Mouse (Mus musculus) MEL (cell line): ENCODE data around the gene Etfdh. TPM values are rescaled to one million over a fixed set of nuclear protein-coding genes. Genes with fewer than 3 reads are reported as not detected.

Source experiments
- DNase-seq: peaks from one replicate; pipeline ENCODE4 v3.0.0; 2011; ENCODE audit warnings: low read depth, low spot score
- H3K27ac ChIP-seq: 2 replicates; pipeline ENCODE4 v1.5.1; 2012; ENCODE audit warnings: low read depth, mild to moderate bottlenecking, control low read depth, low read length, moderate library complexity; ENCODE audit not compliant: control insufficient read depth
- H3K27me3 ChIP-seq, 2 experiments: fragments of 150-350 bp in 1 of 2; sonication (generic) in 1 of 2; 2 replicates each; pipeline ENCODE4 v1.6.1; 2012; ENCODE audit warnings: low read length in 2 of 2, mild to moderate bottlenecking in 2 of 2, improper control_type of control experiment in 1 of 2, moderate library complexity in 1 of 2; ENCODE audit not compliant: insufficient read depth in 2 of 2, control insufficient read depth in 1 of 2
- H3K36me3 ChIP-seq, 2 experiments: 2 replicates each; pipeline ENCODE4 v1.6.1; 2012 to 2014; ENCODE audit warnings: low read length in 2 of 2, improper control_type of control experiment in 1 of 2, inconsistent platforms in 1 of 2, mild to moderate bottlenecking in 1 of 2; ENCODE audit not compliant: insufficient read depth in 2 of 2, control insufficient read depth in 1 of 2
- H3K4me1 ChIP-seq, 2 experiments: fragments of 150-350 bp in 1 of 2; sonication (generic) in 1 of 2; 2 replicates each; pipeline ENCODE4 v1.6.1; 2012; ENCODE audit warnings: low read length in 2 of 2, improper control_type of control experiment in 1 of 2, mild to moderate bottlenecking in 1 of 2; ENCODE audit not compliant: insufficient read depth in 2 of 2, control insufficient read depth in 1 of 2
- H3K4me3 ChIP-seq, 2 experiments: fragments of 150-350 bp in 1 of 2; sonication (generic) in 1 of 2; 2 replicates each; pipeline ENCODE4 v1.5.1; 2012; ENCODE audit warnings: low read depth in 2 of 2, low read length in 2 of 2, mild to moderate bottlenecking in 2 of 2, moderate library complexity in 2 of 2, control low read depth in 1 of 2, improper control_type of control experiment in 1 of 2; ENCODE audit not compliant: control insufficient read depth in 1 of 2, insufficient read depth in 1 of 2
- H3K79me2 ChIP-seq: 2 replicates; pipeline ENCODE4 v1.6.1; 2012; ENCODE audit warnings: mild to moderate bottlenecking, low read length, moderate library complexity; ENCODE audit not compliant: control insufficient read depth, poor library complexity, insufficient read depth
- H3K9ac ChIP-seq: 2 replicates; pipeline ENCODE4 v1.6.1; 2012; ENCODE audit warnings: low read depth, mild to moderate bottlenecking, control low read depth, low read length, moderate library complexity; ENCODE audit not compliant: control insufficient read depth, poor library complexity, severe bottlenecking
- H3K9me3 ChIP-seq: fragments of 150-350 bp; sonication (generic); replicated peaks from 2 replicates; pipeline ENCODE4 v1.6.1; 2012; ENCODE audit warnings: mild to moderate bottlenecking, low read length, improper control_type of control experiment, moderate library complexity; ENCODE audit not compliant: insufficient read depth
- BHLHE40 ChIP-seq: IDR thresholded peaks from 2 replicates; pipeline ENCODE4 v1.6.1; 2012; ENCODE audit warnings: low read depth, mild to moderate bottlenecking, inconsistent platforms, low read length, improper control_type of control experiment, borderline replicate concordance
- CHD1 ChIP-seq: IDR thresholded peaks from 2 replicates; pipeline ENCODE4 v1.6.1; 2012; ENCODE audit warnings: low read depth, mild to moderate bottlenecking, inconsistent platforms, low read length, improper control_type of control experiment
- CHD2 ChIP-seq: IDR thresholded peaks from 2 replicates; pipeline ENCODE4 v1.6.1; 2011; ENCODE audit warnings: low read length, improper control_type of control experiment
- CTCF ChIP-seq, 3 experiments: IDR thresholded peaks in 2 of 3; conservative IDR thresholded peaks in 1 of 3; 2 replicates each; pipeline ENCODE4 v1.5.1; 2011 to 2012; ENCODE audit warnings: low read length in 3 of 3, low read depth in 2 of 3, mild to moderate bottlenecking in 2 of 3, improper control_type of control experiment in 1 of 3, inconsistent platforms in 1 of 3, mixed read lengths in 1 of 3, moderate library complexity in 1 of 3; ENCODE audit not compliant: control insufficient read depth in 1 of 3, insufficient read depth in 1 of 3, poor library complexity in 1 of 3, severe bottlenecking in 1 of 3
- ETS1 ChIP-seq: IDR thresholded peaks from 2 replicates; pipeline ENCODE4 v1.6.1; 2012; ENCODE audit warnings: low read depth, mild to moderate bottlenecking, inconsistent platforms, low read length, improper control_type of control experiment, moderate library complexity
- GABPA ChIP-seq: IDR thresholded peaks from 2 replicates; pipeline ENCODE4 v1.6.1; 2012; ENCODE audit warnings: low read depth, mild to moderate bottlenecking, inconsistent platforms, low read length, improper control_type of control experiment, moderate library complexity
- KAT2A ChIP-seq: conservative IDR thresholded peaks from 2 replicates; pipeline ENCODE4 v1.6.1; 2012; ENCODE audit warnings: low read depth, low read length, improper control_type of control experiment, inconsistent platforms
- MAFK ChIP-seq: IDR thresholded peaks from 2 replicates; pipeline ENCODE4 v1.6.1; 2011; ENCODE audit warnings: low read depth, mild to moderate bottlenecking, low read length, improper control_type of control experiment, borderline replicate concordance
- MAX ChIP-seq: IDR thresholded peaks from 2 replicates; pipeline ENCODE4 v1.6.1; 2011; ENCODE audit warnings: low read length, improper control_type of control experiment
- MAZ ChIP-seq: IDR thresholded peaks from 2 replicates; pipeline ENCODE4 v1.6.1; 2012; ENCODE audit warnings: low read depth, mild to moderate bottlenecking, inconsistent platforms, low read length, improper control_type of control experiment
- MEF2A ChIP-seq: IDR thresholded peaks from 2 replicates; pipeline ENCODE4 v1.6.1; 2014; ENCODE audit warnings: low read depth, mild to moderate bottlenecking, inconsistent platforms, low read length, improper control_type of control experiment; ENCODE audit not compliant: poor library complexity, insufficient replicate concordance, severe bottlenecking; ENCODE audit errors: extremely low read depth
- MXI1 ChIP-seq: IDR thresholded peaks from 2 replicates; pipeline ENCODE4 v1.6.1; 2011; ENCODE audit warnings: mild to moderate bottlenecking, low read depth, low read length, improper control_type of control experiment
- MYC ChIP-seq: IDR thresholded peaks from 2 replicates; pipeline ENCODE4 v1.6.1; 2011; ENCODE audit warnings: low read depth, mild to moderate bottlenecking, low read length, improper control_type of control experiment, moderate library complexity
- NRF1 ChIP-seq: IDR thresholded peaks from 2 replicates; pipeline ENCODE4 v1.6.1; 2014; ENCODE audit warnings: low read depth, mild to moderate bottlenecking, inconsistent platforms, low read length, improper control_type of control experiment, moderate library complexity; ENCODE audit not compliant: poor library complexity, insufficient read depth, severe bottlenecking
- POLR2A ChIP-seq, 2 experiments: IDR thresholded peaks; 2 replicates each; pipeline ENCODE4 v1.6.1; 2011 to 2012; ENCODE audit warnings: low read length in 2 of 2, mild to moderate bottlenecking in 2 of 2, control low read depth in 1 of 2, improper control_type of control experiment in 1 of 2, low read depth in 1 of 2, moderate library complexity in 1 of 2; ENCODE audit not compliant: control insufficient read depth in 1 of 2, insufficient read depth in 1 of 2, poor library complexity in 1 of 2
- POLR2AphosphoS2 ChIP-seq: IDR thresholded peaks from 2 replicates; pipeline ENCODE4 v1.6.1; 2011; ENCODE audit warnings: low read length, improper control_type of control experiment
- POLR2AphosphoS5 ChIP-seq: IDR thresholded peaks from 2 replicates; pipeline ENCODE4 v1.6.1; 2012; ENCODE audit warnings: low read depth, borderline replicate concordance, mild to moderate bottlenecking, inconsistent platforms, low read length, moderate library complexity, mixed read lengths
- SMC3 ChIP-seq: IDR thresholded peaks from 2 replicates; pipeline ENCODE4 v1.6.1; 2011; ENCODE audit warnings: low read depth, low read length, improper control_type of control experiment
- TCF12 ChIP-seq: IDR thresholded peaks from 2 replicates; pipeline ENCODE4 v1.6.1; 2014; ENCODE audit warnings: low read depth, mild to moderate bottlenecking, inconsistent platforms, low read length, improper control_type of control experiment, moderate library complexity
- UBTF ChIP-seq: IDR thresholded peaks from 2 replicates; pipeline ENCODE4 v1.6.1; 2012; ENCODE audit warnings: low read depth, mild to moderate bottlenecking, inconsistent platforms, low read length, improper control_type of control experiment, moderate library complexity, borderline replicate concordance; ENCODE audit not compliant: insufficient read depth
- ZC3H11A ChIP-seq: IDR thresholded peaks from 2 replicates; pipeline ENCODE4 v1.6.1; 2012; ENCODE audit warnings: low read depth, mild to moderate bottlenecking, inconsistent platforms, low read length, improper control_type of control experiment
- ZKSCAN1 ChIP-seq: IDR thresholded peaks from 2 replicates; pipeline ENCODE4 v1.6.1; 2012; ENCODE audit warnings: low read depth, mild to moderate bottlenecking, inconsistent platforms, low read length, improper control_type of control experiment, moderate library complexity
- polyA plus RNA-seq, 2 experiments: library from polyadenylated mRNA; stranded (reverse) in 1 of 2; unstranded in 1 of 2; fragments of >175 nt in 1 of 2; fragments of >200 nt in 1 of 2; gene quantifications; 2 replicates each; pipeline versions ENCODE4 v1.2.1 to v1.2.4; 2012; ENCODE audit warnings: low replicate concordance in 2 of 2, low read depth in 1 of 2; ENCODE audit not compliant: insufficient read length in 2 of 2, insufficient read depth in 1 of 2, missing spikeins in 1 of 2
- total RNA-seq: library from RNA; depleted of rRNA; stranded (reverse); fragments of 300-350 nt; gene quantifications from 2 replicates; pipeline ENCODE4 v1.2.3, GENCODE M21; 2012

Gene Etfdh
- total and polyA plus RNA-seq, 3 experiments: 37.6 to 47.7 TPM; not detected in 1

- Histone ChIP-seq H3K36me3 (peaks cover 0 to 6% of the 10 kb centered on the region in 2 experiments; a peak in 2 of 4 replicates), H3K4me3 (no peak overlapping the region), H3K4me1 (peaks cover 4 to 17% of the 10 kb centered on the region in 2 experiments; a peak in 3 of 4 replicates), H3K27ac (no peak overlapping the region), H3K9ac (no peak overlapping the region), H3K27me3 (no peaks in the 10 kb centered on the region), H3K9me3 (no peaks in the 10 kb centered on the region), H3K79me2 (peaks cover 20% of the 10 kb centered on the region)
- no peak for TF ChIP-seq NRF1
- TF ChIP-seq CHD1: no peak
- TF ChIP-seq UBTF: no peak
- no peak for TF ChIP-seq ZKSCAN1
- TF ChIP-seq CHD2: no peak
- TF ChIP-seq MEF2A: no peak
- no peak for DNase-seq
Observed at GRCm38 (mm10) chr3:79560555-79560954, 68.7 kb downstream of the Etfdh start.

GRCm38 (mm10) chr3:79559773-79560045 lies 69.6 kb downstream of the Etfdh start:
- DNase-seq: no peak
- H3K27ac ChIP-seq: no peak overlapping the region
- H3K36me3 ChIP-seq: peaks cover 0 to 6% of the 10 kb centered on the region in 2 experiments; a peak in 2 of 4 replicates
- H3K4me3 ChIP-seq: no peak overlapping the region
- H3K79me2 ChIP-seq: peaks cover 19% of the 10 kb centered on the region
- no peak for TF ChIP-seq KAT2A
- H3K9ac ChIP-seq: no peak overlapping the region
- no peaks in the 10 kb centered on the region for H3K9me3 ChIP-seq
- H3K27me3 ChIP-seq: no peaks in the 10 kb centered on the region
- H3K4me1 ChIP-seq: peaks cover 4 to 11% of the 10 kb centered on the region in 2 experiments; a peak in 3 of 4 replicates

GRCm38 (mm10) chr3:79559021-79559772 lies 70.1 kb downstream of the Etfdh start:
- peaks cover 0 to 6% of the 10 kb centered on the region in 2 experiments; a peak in 2 of 4 replicates for H3K36me3 ChIP-seq
- no peak overlapping the region for H3K27ac ChIP-seq
- peaks cover 4 to 11% of the 10 kb centered on the region in 2 experiments; a peak in 3 of 4 replicates for H3K4me1 ChIP-seq

More at GRCm38 (mm10) chr3:79559021-79559772, 70.1 kb downstream of the Etfdh start:
- H3K9me3 ChIP-seq: no peaks in the 10 kb centered on the region
- TF ChIP-seq BHLHE40 (no peak), ETS1 (no peak), MXI1 (no peak), MAZ (no peak), CHD1 (no peak), POLR2A (IDR thresholded peaks at IDR 0.05; ENCODE audit: control insufficient read depth in 1 of 2, insufficient read depth in 1 of 2, low read depth in 1 of 2, low read length in 2 of 2, poor library complexity in 1 of 2) (no peak), POLR2AphosphoS5 (no peak), SMC3 (no peak), MAX (no peak), MAFK (no peak), NRF1 (no peak), KAT2A (no peak), ZC3H11A (no peak), MYC (no peak), GABPA (no peak), TCF12 (no peak), ZKSCAN1 (no peak), POLR2AphosphoS2 (no peak), CTCF (IDR thresholded peaks at IDR 0.05 in 2 of 3, conservative IDR thresholded peaks at IDR 0.05 in 1 of 3; ENCODE audit: control insufficient read depth in 1 of 3, insufficient read depth in 1 of 3, low read depth in 2 of 3, low read length in 3 of 3, poor library complexity in 1 of 3, severe bottlenecking in 1 of 3) (no peak)
- TF ChIP-seq, all 39 proteins: peak for 0
- DNase-seq: no peak
- H3K27me3 ChIP-seq: no peaks in the 10 kb centered on the region
- no peak overlapping the region for H3K9ac ChIP-seq
- H3K4me3 ChIP-seq: no peak overlapping the region
- peaks cover 19% of the 10 kb centered on the region for H3K79me2 ChIP-seq
